Mouse (Mus musculus) lung, postnatal 0 days (tissue): ENCODE data around the gene Pcsk5.

Experiments used
- CTCF ChIP-seq: IDR thresholded peaks from 2 replicates; pipeline ENCODE4 v1.5.1; 2016; ENCODE audit warnings: antibody characterized with exemption, mild to moderate bottlenecking
- EP300 ChIP-seq: IDR thresholded peaks from 2 replicates; pipeline ENCODE4 v1.6.1; 2016; ENCODE audit warnings: antibody characterized with exemption, mild to moderate bottlenecking, control low read depth

DNA sequence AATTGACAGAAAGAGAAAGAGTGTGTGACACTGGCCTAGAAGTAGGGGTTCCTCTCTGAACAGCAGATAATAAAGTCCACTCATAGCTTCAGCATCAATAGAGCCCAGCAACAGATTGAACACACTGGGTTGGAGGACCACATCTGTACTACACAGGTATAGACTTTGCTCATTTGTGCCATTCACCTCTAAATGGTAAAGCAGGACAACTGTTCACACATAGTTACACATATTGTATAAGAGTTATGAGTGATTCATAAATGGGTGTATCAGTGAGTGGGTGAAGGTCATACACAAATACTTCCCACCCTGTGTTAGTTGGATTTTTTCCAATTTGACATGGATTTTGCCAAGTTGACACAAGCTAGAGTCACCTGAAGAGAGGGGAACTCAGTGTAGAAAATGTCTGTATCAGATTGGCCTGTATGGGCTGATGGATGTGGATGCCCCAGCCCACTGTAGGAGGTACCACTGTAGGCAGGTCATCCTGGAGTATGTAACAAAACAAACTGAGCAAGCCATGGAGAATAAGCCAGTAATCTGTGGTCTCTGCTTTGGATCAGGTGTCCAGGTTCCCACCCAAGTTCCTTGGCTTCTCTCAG, 104.7 kb downstream of the Pcsk5 start:
- TF ChIP-seq EP300 (no peak), CTCF (no peak)
